Mouse (Mus musculus) spleen, adult 2 months (tissue): ENCODE data around the gene Timm29.

Source experiments
- CTCF ChIP-seq: fragments of 200-500 bp; IDR thresholded peaks from 2 replicates; pipeline ENCODE4 v1.5.1; 2011; ENCODE audit warnings: mild to moderate bottlenecking, inconsistent platforms; ENCODE audit not compliant: insufficient read depth, insufficient read length, insufficient replicate concordance; ENCODE audit errors: extremely low read depth
- POLR2A ChIP-seq: fragments of 200-500 bp; IDR thresholded peaks from 2 replicates; pipeline ENCODE4 v1.6.1; 2011; ENCODE audit warnings: low read depth, low read length, inconsistent platforms

DNA sequence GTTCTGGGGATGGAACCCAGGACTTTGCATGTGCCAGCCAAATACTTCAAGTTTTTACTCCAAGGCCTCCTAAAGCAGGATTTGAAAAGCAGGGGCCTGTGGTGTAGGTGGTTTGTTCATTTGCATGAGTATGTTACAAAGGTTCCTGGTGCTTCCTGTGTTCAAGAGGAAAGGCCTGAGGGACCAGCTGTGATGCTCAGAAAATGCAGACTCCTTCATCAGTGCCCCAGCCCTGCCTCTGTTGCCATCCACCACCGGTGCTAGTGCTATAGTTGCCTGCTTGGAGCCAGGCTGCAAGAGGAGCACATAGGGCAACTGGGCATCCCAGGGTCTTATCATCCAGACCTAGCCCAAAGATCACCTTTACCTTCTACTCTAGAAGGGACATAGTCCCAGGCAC, 26.0 kb upstream of the Timm29 start:
- TF ChIP-seq CTCF (no peak), POLR2A (no peak)
